Comparison of ENCODE assay signal across 8 mouse cellular contexts in the genomic region with DNA sequence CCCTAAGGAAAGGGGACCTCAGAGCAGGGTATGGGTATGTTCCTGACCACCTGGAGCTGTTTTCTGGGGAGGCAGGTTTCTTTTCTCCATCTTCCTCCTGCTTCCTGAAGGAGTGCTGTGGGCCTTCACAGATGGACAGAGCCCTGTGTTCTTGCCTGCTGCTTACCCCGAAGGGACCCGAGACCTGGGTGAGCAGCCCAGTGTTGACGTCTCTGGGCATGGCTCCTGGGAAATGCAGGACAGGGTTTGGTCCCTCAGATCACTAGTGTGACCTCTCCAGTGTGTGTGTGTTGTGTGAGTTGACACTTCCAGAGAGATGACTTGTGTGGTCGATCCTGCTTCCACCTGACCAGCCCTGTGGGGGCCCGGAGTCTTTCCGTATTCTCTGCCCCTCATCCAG. TPM values are rescaled to one million over a fixed set of nuclear protein-coding genes. Genes with fewer than 3 reads are reported as not detected.
A peak's percentile ranks its signal among the peaks of the same experiment; 100 is the strongest.
DNase-seq lines count a peak whose midpoint lies in the region; ATAC-seq and TF ChIP-seq lines count a peak whose summit lies in the region.
"Had no signal": no experiment of that assay in that cellular context is flagged by ENCODE, and none has a peak within 500 bp of the region (broad histone marks: within the 10 kb centered on the region; RNA-seq: fewer than 3 reads in every experiment).

No protein-coding gene starts in this region.

- peak overlapping the region; percentile 71 for H3K9ac ChIP-seq in lung, embryonic 14.5 days
- H3K9ac ChIP-seq in forebrain, embryonic 14.5 days (ENCODE audit: low read length) = no peak overlapping the region; the same call in 1 of the 2 replicates
- peak overlapping the region; percentile 91; the same call in 1 of the 2 replicates for H3K9ac ChIP-seq in limb, embryonic 12.5 days (replicated peaks)
- H3K9ac ChIP-seq in stomach, embryonic 14.5 days (replicated peaks; ENCODE audit: low read depth, low read length) = peak overlapping the region; percentile 76

- peaks cover 15% of the 10 kb centered on the region; the same call in 1 of the 2 replicates for H3K27me3 ChIP-seq in lung, embryonic 14.5 days (ENCODE audit: insufficient read depth, low read length)
- no peaks in the 10 kb centered on the region for H3K27me3 ChIP-seq in forebrain, embryonic 14.5 days (replicated peaks; ENCODE audit: control insufficient read depth, insufficient read depth, low read length)
- peaks cover 34% of the 10 kb centered on the region for H3K27me3 ChIP-seq in limb, embryonic 12.5 days
- no peaks in the 10 kb centered on the region for H3K27me3 ChIP-seq in stomach, embryonic 14.5 days (ENCODE audit: control insufficient read depth, insufficient read depth, low read length)

- H3K9me3 ChIP-seq in lung, embryonic 14.5 days (ENCODE audit: low read depth, low read length) = no peaks in the 10 kb centered on the region
- H3K9me3 ChIP-seq in forebrain, embryonic 14.5 days (replicated peaks; ENCODE audit: control insufficient read depth, low read length) = no peaks in the 10 kb centered on the region
- no peaks in the 10 kb centered on the region for H3K9me3 ChIP-seq in limb, embryonic 12.5 days
- H3K9me3 ChIP-seq in stomach, embryonic 14.5 days (ENCODE audit: control insufficient read depth, low read depth, low read length) = no peaks in the 10 kb centered on the region

- DNase-seq in lung, embryonic 14.5 days = no peak
- DNase-seq in lung, postnatal 4 days = no peak
- DNase-seq in forebrain, embryonic 14.5 days (ENCODE audit: low spot score) = no peak
- DNase-seq in thymus, postnatal 0 days (ENCODE audit: low spot score) = no peak
- no peak for DNase-seq in layer of hippocampus, postnatal 36 days

- 85% methylated on average over 6 of the region's 6 CpGs for WGBS in lung, embryonic 14.5 days
- 88% methylated on average over 6 of the region's 6 CpGs for WGBS in forebrain, embryonic 14.5 days
- WGBS in limb, embryonic 12.5 days = 90% methylated on average over 6 of the region's 6 CpGs
- 81% methylated on average over 6 of the region's 6 CpGs for WGBS in stomach, embryonic 14.5 days

- no peak for TF ChIP-seq CTCF in lung, embryonic 14.5 days (IDR thresholded peaks at IDR 0.05; ENCODE audit: low read depth)

- H3K4me1 ChIP-seq in lung, embryonic 14.5 days (ENCODE audit: insufficient read depth) = no peaks in the 10 kb centered on the region
- peaks cover 8% of the 10 kb centered on the region; the same call in 1 of the 2 replicates for H3K4me1 ChIP-seq in forebrain, embryonic 14.5 days (ENCODE audit: control insufficient read depth, insufficient read depth, low read length)
- H3K4me1 ChIP-seq in limb, embryonic 12.5 days (replicated peaks) = peaks cover 40% of the 10 kb centered on the region
- peaks cover 11% of the 10 kb centered on the region; the same call in 1 of the 2 replicates for H3K4me1 ChIP-seq in stomach, embryonic 14.5 days (ENCODE audit: control insufficient read depth, insufficient read depth, low read length)

- no peak overlapping the region for H3K27ac ChIP-seq in lung, embryonic 14.5 days (ENCODE audit: low read depth)
- no peak overlapping the region for H3K27ac ChIP-seq in forebrain, embryonic 14.5 days (ENCODE audit: low read depth, low read length)
- H3K27ac ChIP-seq in limb, embryonic 12.5 days = no peak overlapping the region
- no peak overlapping the region for H3K27ac ChIP-seq in stomach, embryonic 14.5 days (ENCODE audit: low read length)

- peak overlapping the region; percentile 75 for H3K4me3 ChIP-seq in lung, embryonic 14.5 days (ENCODE audit: low read depth, low read length)
- H3K4me3 ChIP-seq in forebrain, embryonic 14.5 days (ENCODE audit: low read depth, low read length) = peak overlapping the region; percentile 79; the same call in 1 of the 2 replicates
- H3K4me3 ChIP-seq in limb, embryonic 12.5 days (replicated peaks) = peak overlapping the region; percentile 94
- peak overlapping the region; percentile 70; the same call in 1 of the 2 replicates for H3K4me3 ChIP-seq in stomach, embryonic 14.5 days (ENCODE audit: low read depth, low read length)

- peak overlapping the region; percentile 98 for H3K4me2 ChIP-seq in lung, embryonic 14.5 days
- peak overlapping the region; percentile 92 for H3K4me2 ChIP-seq in forebrain, embryonic 14.5 days (ENCODE audit: low read length)
- H3K4me2 ChIP-seq in limb, embryonic 12.5 days = peak overlapping the region; percentile 94
- peak overlapping the region; percentile 86 for H3K4me2 ChIP-seq in stomach, embryonic 14.5 days (replicated peaks; ENCODE audit: low read depth, low read length)

- peaks cover 9% of the 10 kb centered on the region; the same call in 1 of the 2 replicates for H3K36me3 ChIP-seq in lung, embryonic 14.5 days (ENCODE audit: insufficient read depth)
- peaks cover 13% of the 10 kb centered on the region; the same call in 1 of the 2 replicates for H3K36me3 ChIP-seq in forebrain, embryonic 14.5 days (ENCODE audit: control insufficient read depth, insufficient read depth, low read length)
- H3K36me3 ChIP-seq in limb, embryonic 12.5 days = peaks cover 23% of the 10 kb centered on the region
- H3K36me3 ChIP-seq in stomach, embryonic 14.5 days (ENCODE audit: control insufficient read depth, insufficient read depth, low read length) = no peaks in the 10 kb centered on the region; the same call in 1 of the 2 replicates

- no peak for ATAC-seq in lung, embryonic 14.5 days (ENCODE audit: insufficient read depth)
- no peak for ATAC-seq in forebrain, embryonic 14.5 days
- ATAC-seq in limb, embryonic 12.5 days (ENCODE audit: insufficient number of reproducible peaks, insufficient read depth, low FRiP score, low TSS enrichment, low read depth) = no peak
- ATAC-seq in stomach, embryonic 14.5 days (ENCODE audit: insufficient number of reproducible peaks, insufficient read depth, low FRiP score, low read depth) = no peak

RNA-seq across cellular contexts. Expression of a gene that starts 3.2 kb away (rescaled TPM):
- polyA plus RNA-seq in lung, embryonic 14.5 days (2014; fragmentation: Nextera tagmentation; extraction: Ambion mirVana) = 21.4 and 23.1 TPM in 2 replicates
- polyA plus RNA-seq in forebrain, embryonic 14.5 days (2014; fragmentation: Nextera tagmentation; extraction: Ambion mirVana) = 10.3 and 15.7 TPM in 2 replicates
- polyA plus RNA-seq in limb, embryonic 12.5 days (2016; fragmentation: Nextera tagmentation; extraction: Ambion mirVana) = 17.8 and 18.8 TPM in 2 replicates
- 15.8 and 16.2 TPM in 2 replicates for polyA plus RNA-seq in stomach, embryonic 14.5 days (2014; fragmentation: Nextera tagmentation; extraction: Ambion mirVana)
- 4.3 and 4.9 TPM in 2 replicates for polyA plus RNA-seq in thymus, postnatal 0 days (2015; fragmentation: Nextera tagmentation; extraction: Ambion mirVana)
- total RNA-seq in layer of hippocampus, postnatal 36 days (2021) = 100 to 1,000 TPM; 171 to 189 TPM
- total RNA-seq: monocyte, adult 5-6 weeks had no signal

RNA-seq across cellular contexts. Expression of a gene that starts 37.0 kb away (rescaled TPM):
- polyA plus RNA-seq in lung, embryonic 14.5 days (2014; fragmentation: Nextera tagmentation; extraction: Ambion mirVana) = 9.3 and 10.9 TPM in 2 replicates
- polyA plus RNA-seq in forebrain, embryonic 14.5 days (2014; fragmentation: Nextera tagmentation; extraction: Ambion mirVana) = 5.9 and 7.0 TPM in 2 replicates
- 3.1 and 4.4 TPM in 2 replicates for polyA plus RNA-seq in limb, embryonic 12.5 days (2016; fragmentation: Nextera tagmentation; extraction: Ambion mirVana)
- polyA plus RNA-seq in stomach, embryonic 14.5 days (2014; fragmentation: Nextera tagmentation; extraction: Ambion mirVana) = 12.9 and 13.3 TPM in 2 replicates
- polyA plus RNA-seq in thymus, postnatal 0 days (2015; fragmentation: Nextera tagmentation; extraction: Ambion mirVana) = 46.2 and 49.3 TPM in 2 replicates
- total RNA-seq in layer of hippocampus, postnatal 36 days (2021) = 1 to 10 TPM; 8.7 to 9.4 TPM

RNA-seq across cellular contexts. Expression of a gene that starts 44.8 kb away (rescaled TPM):
- 6.7 and 9.0 TPM in 2 replicates for polyA plus RNA-seq in lung, embryonic 14.5 days (2014; fragmentation: Nextera tagmentation; extraction: Ambion mirVana)
- polyA plus RNA-seq in forebrain, embryonic 14.5 days (2014; fragmentation: Nextera tagmentation; extraction: Ambion mirVana) = 1.0 and 1.8 TPM in 2 replicates
- 1.4 and 2.7 TPM in 2 replicates for polyA plus RNA-seq in limb, embryonic 12.5 days (2016; fragmentation: Nextera tagmentation; extraction: Ambion mirVana)
- 10.9 and 14.2 TPM in 2 replicates for polyA plus RNA-seq in stomach, embryonic 14.5 days (2014; fragmentation: Nextera tagmentation; extraction: Ambion mirVana)
- 2.6 and 2.8 TPM in 2 replicates for polyA plus RNA-seq in thymus, postnatal 0 days (2015; fragmentation: Nextera tagmentation; extraction: Ambion mirVana)
- under 1 TPM; 0.37 to 0.38 TPM for total RNA-seq in layer of hippocampus, postnatal 36 days (2021)

RNA-seq across cellular contexts. Expression of a gene that starts 48.8 kb away (rescaled TPM):
- polyA plus RNA-seq in lung, embryonic 14.5 days (2014; fragmentation: Nextera tagmentation; extraction: Ambion mirVana) = 140 and 166 TPM in 2 replicates
- polyA plus RNA-seq in forebrain, embryonic 14.5 days (2014; fragmentation: Nextera tagmentation; extraction: Ambion mirVana) = 61.7 and 65.4 TPM in 2 replicates
- polyA plus RNA-seq in limb, embryonic 12.5 days (2016; fragmentation: Nextera tagmentation; extraction: Ambion mirVana) = 67.0 and 156 TPM in 2 replicates
- polyA plus RNA-seq in stomach, embryonic 14.5 days (2014; fragmentation: Nextera tagmentation; extraction: Ambion mirVana) = 55.6 and 64.6 TPM in 2 replicates
- 60.8 and 80.4 TPM in 2 replicates for polyA plus RNA-seq in thymus, postnatal 0 days (2015; fragmentation: Nextera tagmentation; extraction: Ambion mirVana)
- total RNA-seq in layer of hippocampus, postnatal 36 days (2021) = 100 to 1,000 TPM; 145 to 156 TPM
